Mouse (Mus musculus) neutrophil, adult 59 days (primary cell): ENCODE data around the gene Cypt2. TPM values are rescaled to one million over a fixed set of nuclear protein-coding genes. Genes with fewer than 3 reads are reported as not detected.

Experiments used
- total RNA-seq, 2 experiments: library from RNA; stranded (reverse); gene quantifications; 1 replicate in 1 of 2; 2 replicates in 1 of 2; pipeline ENCODE4 v1.2.4; 2023

Gene Cypt2
- not detected for total RNA-seq

DNA sequence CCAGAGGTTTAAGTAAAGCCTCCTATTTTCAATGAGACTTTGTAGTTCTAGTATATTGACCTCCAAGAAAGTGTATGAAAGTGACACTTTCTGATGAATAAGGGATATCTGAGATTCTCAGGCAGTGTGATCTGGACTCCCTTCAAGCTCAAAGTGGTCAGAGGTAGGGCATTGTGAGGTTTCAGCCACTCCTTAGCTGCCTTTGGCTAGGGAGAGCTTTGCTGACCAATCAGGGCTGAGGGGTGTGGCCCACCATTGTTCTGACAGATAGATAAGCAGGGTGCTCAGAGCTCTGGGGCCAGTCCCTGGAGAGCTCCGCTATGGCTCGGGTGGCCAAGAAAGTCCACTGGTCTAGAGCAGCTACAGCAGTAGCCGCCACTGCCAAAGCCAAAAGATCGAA is at the start of gene Cypt2:
Cypt2 (plus strand) TSS at position 301 of the 400 bp plus-strand sequence.

